Mouse (Mus musculus): ENCODE data around the gene Metap2.

- TF ChIP-seq CTCF (IDR thresholded peaks at IDR 0.05), result no peak
- no peak for TF ChIP-seq EP300 (IDR thresholded peaks at IDR 0.05)
Observed at GRCm38 (mm10) chr10:93899907-93900306, 3.0 kb upstream of the Metap2 start.
